Mouse (Mus musculus) spleen, postnatal 4 days (tissue): ENCODE data around the gene Slc8b1.
A peak's percentile ranks its signal among the peaks of the same experiment; 100 is the strongest.

ENCODE experiments used
- DNase-seq, 2 experiments: peaks; one replicate each; pipeline ENCODE4 v3.0.0; 2022; ENCODE audit warnings: low spot score in 2 of 2

Gene Slc8b1

DNA sequence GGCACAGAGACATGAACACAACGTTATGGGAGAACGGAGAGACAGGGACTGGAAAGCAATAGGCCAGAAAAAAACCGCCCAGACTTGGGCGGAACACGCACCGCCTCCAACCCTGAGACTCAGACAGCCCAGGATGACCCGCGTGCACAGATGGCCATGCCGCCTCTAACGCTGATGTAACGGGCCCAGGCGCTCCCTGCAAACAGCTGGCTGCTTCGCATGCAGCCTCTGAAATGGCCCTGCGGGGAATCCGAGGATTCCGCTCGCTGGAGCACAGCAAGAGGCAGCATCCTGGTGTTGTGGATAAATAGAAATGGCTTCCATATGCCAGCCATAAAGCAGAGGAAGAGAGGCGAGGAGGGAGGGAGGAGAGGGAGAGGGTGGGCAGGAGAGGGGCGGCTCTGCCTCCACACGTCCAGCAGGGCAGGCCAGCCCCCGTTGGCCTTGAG lies 56.3 kb downstream of the Slc8b1 start:
- no peak for DNase-seq

DNA sequence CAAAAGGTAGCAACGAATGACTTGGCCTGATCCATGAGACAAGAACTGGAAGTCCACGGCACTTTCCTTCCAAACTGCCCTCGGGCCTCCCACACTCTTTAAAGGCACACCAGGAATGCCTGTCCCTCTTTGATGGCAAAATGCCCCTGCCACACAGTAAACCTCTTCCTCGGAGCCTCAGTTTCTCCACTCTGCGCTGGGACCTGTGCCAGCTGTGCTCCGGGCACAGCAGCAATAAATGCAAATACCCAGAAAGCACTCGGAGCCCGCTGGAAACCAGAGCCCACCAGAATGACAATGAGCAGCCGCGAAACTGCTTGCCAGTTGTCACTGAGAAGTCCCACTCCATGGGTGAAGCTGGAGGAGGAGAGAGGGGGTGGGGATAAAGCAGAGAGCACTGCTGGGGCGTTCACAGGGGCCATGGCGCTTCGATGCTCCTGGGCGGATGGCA lies 56.8 kb downstream of the Slc8b1 start:
- no peak for DNase-seq

DNA sequence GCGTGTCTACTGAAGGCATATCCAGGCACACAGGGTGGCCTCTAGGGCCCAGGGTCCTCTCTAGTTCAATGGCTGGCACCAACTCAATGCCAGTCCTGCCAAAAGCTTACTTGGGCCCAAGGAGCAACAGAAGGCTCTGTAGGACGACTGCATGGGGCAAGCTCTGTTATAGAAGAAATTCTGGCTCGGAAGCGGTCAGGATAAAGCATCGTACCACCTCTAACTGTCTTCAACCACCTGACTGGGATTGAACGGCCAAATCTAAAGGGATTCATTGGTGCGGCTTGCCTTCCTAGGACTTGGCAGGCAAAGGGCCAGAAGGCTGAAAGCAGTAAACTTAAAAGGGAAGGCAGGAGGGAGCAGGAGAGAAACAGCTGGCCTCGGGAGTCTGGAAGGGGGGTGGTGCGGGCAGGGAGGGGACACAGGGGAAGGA lies 57.4 kb downstream of the Slc8b1 start:
- DNase-seq, result no peak

DNA sequence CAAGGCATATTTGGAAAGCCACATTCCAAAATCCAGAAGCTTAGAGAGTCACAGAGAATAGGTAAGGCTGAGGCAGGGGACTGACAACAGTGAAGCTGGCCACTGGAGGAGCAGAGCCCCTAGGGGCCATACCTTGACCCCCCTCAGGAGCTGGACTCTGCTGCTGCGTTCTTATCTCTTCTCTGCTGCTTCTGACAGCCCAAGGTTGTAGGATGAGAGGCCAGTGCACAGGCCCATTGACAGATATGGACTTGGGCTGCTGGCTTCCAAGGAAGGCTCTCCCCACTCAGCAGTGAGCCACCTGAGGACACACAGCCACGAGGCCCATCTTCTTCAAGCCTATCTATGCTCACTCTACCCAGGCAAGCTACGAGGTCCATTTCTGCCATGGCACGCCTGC lies 58.0 kb downstream of the Slc8b1 start:
- DNase-seq, result no peak

DNA sequence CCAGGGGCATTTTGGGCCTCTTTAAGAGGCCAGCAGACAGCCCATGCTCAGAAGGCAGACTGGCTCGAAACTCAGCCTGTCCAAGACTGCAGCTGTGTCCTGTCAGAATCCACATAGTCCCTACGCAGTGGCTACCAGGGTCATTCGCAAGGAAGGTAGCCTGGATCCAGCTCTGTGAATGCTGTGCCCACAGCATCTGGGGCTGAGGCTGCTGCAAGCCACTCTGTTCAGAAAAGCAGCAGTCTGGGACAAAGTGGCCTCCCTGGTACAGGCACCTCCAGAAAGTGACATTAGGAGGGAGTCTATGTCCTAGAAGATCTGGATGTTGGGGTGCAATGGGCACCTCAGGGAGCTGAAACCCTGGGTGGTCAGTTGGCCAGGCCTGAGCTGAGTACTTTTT lies 58.8 kb downstream of the Slc8b1 start:
- no peak for DNase-seq

DNA sequence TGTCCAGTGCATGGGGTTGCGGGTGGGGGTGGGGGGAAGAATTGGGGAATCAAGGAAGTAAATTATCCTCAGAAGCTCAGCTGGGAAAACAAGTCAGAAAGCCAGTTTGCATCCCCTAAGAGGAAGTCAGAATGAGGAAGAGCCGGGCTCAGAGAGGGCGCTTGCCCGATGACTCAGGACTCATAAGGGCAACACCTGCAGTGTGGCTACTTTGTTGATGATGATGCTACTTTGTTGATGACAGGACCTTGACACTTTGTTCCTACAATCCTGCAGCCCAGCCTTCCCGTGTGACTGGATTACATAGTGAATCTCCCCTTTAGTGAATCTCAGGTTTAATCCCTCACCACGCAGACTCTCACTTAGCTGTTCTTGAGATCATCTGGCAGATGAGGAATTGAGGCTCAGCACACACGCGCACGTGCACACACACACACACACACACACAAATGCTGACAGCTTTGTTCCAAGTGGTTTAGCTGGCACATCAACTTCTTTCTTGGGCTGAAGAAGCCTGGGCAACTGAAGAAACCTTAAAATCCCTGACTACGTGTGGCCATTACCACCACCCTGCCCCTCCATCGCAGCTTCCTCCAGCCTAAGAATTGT lies 59.4 kb downstream of the Slc8b1 start:
- no peak for DNase-seq

DNA sequence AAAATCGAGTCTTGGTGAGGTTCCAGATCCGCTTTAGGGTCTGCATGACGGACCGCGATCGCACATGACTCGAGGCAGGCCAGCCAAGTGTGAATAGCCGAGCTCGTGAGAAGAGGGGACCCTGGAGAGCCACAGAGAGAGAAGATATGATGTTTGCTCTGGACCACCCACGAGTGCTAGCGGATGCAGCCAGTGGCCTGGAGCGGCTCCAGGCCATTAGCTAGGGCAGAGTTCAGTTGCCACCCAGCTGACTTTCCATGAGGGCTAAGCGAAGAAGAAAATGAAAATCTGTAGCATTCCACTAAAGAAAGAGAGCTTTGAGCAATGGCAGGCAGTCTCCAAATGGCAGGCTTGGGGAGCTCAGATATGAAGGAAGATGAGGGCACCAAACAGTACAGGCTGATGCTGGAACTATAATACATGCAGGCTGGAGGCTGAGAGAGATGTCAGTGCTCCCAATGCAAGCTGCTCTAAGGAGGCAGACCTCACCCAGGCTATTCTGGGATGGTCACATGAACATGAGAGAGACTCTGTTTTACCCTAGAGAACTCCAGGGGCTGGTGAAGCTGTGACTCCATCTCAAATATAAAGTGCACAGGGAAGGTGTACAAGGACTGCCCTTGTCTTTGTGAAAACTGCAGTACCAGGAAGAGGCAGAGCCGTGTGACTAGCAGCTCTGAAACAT lies 60.2 kb downstream of the Slc8b1 start:
- no peak for DNase-seq

DNA sequence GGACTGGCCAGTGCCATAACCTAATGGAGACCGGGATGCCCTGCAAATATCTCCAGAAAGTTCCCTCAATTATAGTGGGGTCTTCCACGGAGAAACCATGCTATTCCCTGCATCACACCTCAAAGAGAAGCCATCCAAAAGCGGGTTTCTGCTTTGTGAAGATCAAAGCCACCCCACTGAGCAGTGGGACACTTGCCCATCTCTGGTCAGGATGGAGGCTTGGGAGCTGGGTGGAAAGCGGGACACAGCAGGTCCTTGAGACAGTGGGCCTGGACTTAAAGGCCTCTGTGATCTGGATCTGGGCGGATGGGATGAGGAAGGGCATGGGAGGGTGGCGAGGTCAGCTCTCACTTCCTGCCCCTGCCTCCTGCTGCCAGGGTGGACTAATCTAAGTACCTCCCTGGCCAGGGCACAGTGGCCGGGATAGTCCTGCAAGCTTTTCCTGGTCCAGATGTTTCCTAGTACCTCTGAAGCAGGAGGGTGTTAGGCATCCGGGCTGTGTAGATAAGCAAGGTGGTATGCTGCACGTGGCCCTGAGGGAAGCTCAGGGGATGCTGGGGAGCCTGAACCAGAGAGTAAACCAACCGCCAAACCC lies 63.6 kb downstream of the Slc8b1 start:
- DNase-seq, result no peak

DNA sequence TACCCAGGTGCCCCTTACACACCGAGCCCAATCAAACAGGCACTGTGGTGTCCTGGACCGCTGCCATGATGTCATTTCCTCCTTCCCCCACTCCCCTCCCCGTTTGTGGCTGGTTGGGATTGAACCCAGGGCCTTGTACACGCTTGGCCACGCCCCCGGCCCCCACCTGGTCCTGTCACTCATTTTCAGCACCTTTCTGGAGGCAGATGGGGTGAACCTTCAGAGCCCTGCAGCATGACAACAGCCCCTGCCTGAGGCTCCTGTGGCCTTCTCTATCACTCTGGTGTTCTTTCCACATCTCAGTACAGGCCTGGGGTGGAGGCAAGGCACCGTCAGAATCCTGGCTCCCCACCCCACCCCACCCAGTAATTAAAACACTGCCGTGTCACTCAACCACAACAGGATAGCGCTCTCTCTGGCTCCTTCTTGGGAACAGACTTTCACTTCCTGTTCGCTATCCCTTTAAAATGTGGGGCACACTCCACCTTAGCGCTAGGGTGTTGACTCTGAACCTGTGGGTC lies 65.9 kb downstream of the Slc8b1 start:
- DNase-seq, result no peak

DNA sequence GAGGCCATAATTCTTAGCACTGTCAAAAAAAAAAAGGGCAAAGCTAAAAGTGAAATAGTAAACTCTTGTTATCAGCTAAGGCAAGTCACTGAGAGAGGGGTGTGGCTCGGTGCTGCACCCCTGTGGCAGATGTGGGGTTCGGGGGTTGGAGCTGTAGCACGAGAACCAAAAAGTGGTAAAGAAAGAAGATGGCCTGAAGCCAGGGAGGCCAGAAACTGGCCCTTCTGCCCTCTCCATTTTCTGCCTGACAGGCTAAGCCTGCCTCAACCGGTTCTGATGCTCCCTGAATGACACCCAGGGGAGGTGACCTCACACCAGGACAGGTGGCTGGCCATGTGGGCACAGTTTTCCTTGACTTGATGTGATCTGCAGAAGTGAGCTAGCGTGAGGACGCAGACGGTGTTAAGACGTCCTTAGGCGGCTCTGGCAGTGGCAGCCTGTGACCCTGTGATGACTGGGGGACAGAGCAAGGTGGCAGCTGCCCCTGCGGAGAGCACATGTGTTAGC lies 67.0 kb downstream of the Slc8b1 start:
- DNase-seq, result peak; percentile 85 to 89

DNA sequence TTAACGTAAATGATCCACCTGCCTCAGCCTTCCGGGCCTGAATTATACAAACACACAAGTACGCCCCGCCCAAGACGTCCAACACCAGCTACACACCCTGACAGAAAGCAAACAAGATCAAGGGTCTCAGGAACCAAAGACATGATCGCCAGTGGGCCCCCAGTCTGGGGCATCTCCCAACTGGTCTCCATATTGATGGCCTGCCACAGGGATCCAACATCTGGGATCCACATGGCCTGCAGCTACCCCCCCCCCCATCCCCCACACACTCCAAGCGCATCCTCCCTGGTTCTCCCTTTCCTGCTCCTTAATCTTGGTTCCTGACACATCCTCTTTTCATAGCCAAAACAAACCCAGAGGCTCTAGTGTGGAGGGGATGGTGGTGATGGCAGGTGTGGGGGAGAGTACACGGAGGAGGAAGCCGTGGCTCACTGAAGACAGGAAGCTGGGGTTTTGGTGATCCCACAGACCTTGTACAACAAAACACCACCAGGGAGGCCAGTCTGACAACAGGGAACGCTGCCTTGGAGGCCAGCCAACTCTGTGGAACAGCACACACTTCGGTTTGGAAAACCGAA lies 67.6 kb downstream of the Slc8b1 start:
- DNase-seq, result peak; percentile 58 to 80

DNA sequence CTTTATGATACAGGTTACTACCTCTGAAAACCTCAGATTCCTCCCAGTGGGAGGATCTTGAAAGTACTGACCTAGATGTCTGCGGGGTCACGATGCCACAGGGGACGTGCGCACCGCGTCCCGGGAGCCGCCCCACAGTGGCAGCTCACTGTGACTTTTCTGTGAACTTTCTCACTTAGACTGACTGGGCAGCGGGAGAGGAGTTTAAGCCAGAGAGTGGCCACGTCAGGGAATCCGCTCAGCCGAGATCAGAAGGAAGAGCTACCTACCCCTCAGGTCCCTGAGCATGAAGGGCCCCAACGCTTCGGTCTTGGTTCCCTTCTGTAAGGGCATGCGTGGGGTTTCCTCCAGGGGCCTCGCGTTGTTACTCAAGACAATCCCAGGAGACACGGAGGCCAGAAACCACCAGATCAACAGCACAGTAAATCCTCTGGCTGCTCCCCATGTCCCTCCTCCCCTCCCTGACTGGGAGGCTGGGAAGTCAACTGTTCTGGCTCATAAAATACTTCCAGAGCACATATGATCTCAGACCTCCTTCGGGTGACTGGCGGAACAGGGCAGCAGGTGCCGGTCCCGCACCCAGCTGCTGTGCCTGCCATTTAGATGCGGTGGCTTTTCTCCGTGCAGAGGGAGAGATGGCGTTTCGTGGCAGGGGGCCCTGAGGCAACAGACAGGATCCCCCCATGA lies 68.4 kb downstream of the Slc8b1 start:
- no peak for DNase-seq

DNA sequence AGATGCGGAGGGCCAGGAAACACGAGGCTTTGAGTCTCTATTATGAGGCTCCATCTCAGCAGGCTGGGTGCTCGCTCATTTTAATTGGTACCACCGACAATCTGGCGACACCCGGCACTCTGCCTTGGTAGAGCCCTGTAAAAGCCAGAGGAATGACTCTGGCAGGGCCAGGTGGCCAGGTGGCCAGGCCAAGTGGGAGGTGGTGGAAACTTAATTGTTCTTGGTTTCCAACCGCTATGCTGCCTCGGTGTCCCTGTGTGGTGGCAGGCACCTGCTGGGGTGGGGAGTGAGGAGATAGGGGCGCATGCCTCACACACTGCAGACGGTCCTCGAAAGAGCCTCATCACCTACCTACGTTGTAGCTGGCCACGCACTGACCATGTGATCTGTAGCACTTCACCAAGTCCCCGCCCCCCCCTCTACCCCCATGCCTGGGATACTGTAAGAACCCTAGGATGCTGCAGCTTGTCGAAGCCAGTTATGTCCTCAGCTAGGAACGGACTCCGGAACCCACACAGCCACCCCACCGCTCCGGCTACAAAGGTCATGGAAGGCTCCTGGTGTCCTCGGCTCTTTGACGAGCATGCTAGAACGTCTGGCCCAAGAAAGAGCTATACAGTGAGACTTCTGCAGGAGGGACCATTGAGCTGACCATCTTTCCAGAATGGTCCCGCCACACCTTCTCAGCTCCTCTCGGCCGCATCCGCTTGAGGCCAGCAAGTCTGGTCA lies 69.1 kb downstream of the Slc8b1 start:
- DNase-seq, result no peak

DNA sequence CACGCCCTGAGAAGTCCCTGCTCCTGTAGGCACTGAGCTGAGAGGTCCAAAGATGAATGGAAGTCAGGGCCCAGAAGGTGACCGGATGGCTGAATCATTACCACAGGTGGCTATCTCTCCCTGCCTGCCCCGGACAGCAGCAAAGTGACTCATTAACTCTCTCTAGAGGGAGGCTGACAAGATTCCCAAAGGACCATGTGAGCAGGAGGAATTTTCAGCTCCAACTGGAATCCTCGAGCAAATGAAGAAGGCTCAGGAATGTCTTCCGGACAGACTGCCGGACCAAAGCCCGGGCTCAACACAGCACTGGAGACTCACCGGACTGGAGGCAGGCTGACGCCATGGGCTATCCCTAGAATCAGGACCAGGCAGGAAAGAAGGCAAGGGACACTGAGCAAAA lies 71.0 kb downstream of the Slc8b1 start:
- DNase-seq, result no peak

DNA sequence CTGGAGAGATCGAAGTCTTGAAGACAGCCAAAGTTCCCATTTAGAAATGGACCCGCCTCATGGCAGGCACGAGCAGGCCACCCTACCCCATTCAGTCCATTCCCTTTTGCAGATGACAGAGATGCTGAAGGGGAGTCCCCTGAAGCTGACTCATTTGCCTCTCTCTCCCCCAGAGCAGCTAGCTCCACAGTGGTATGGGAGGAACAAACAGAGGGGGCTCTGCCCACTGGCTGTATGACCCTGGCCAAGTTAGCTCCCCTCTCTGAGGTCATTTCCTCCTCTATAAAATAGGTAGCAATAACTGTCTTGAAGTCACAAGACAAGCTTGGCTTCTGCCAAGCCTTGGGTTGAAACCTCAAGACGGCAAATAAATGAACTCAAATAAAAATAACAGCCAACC lies 72.5 kb downstream of the Slc8b1 start:
- DNase-seq, result no peak
